Mouse (Mus musculus): ENCODE data around the gene Vmn2r75. TPM values are rescaled to one million over a fixed set of nuclear protein-coding genes. Genes with fewer than 3 reads are reported as not detected.
"Not testable (repeated sequence)": the region's sequence is repeated elsewhere in the genome, so short reads cannot be mapped to it uniquely, and the experiment has no call there.

Gene Vmn2r75
- total RNA-seq (2014; fragmentation: Nextera tagmentation) = not detected in 2 replicates
- total RNA-seq (2017) = under 0.01 and 0.06 TPM in 2 replicates
- polyA plus RNA-seq (2012) = not detected in 2 replicates

- not testable (repeated sequence) for H3K4me1 ChIP-seq (ENCODE audit: insufficient read depth, low read depth, low read length)
Observed at GRCm38 (mm10) chr7:86171678-86172077, at the start of gene Vmn2r75. Gene Vmn2r75 (minus strand): TSS chr7:86171778.

GRCm38 (mm10) chr7:86211345-86211744, 39.8 kb upstream of the Vmn2r75 start:
- H3K4me1 ChIP-seq (ENCODE audit: insufficient read depth, low read depth, low read length) = no peaks in the 10 kb centered on the region
- ATAC-seq (ENCODE audit: extremely low read depth, insufficient number of reproducible peaks, low FRiP score, poor library complexity, severe bottlenecking) (no peak), DNase-seq (ENCODE audit: low spot score) (no peak)
- H3K36me3 ChIP-seq (replicated peaks) = no peaks in the 10 kb centered on the region
- H3K9me3 ChIP-seq (replicated peaks) = peaks cover 5% of the 10 kb centered on the region
- no peak overlapping the region for H3K4me3 ChIP-seq (ENCODE audit: low read depth, low read length)
- TF ChIP-seq GATA2 (IDR thresholded peaks at IDR 0.05; ENCODE audit: borderline replicate concordance, low read depth, low read length) (no peak), CTCF (IDR thresholded peaks at IDR 0.05; ENCODE audit: low read depth, low read length) (no peak; the same call in 1 of the 2 replicates), TAL1 (conservative IDR thresholded peaks at IDR 0.05; ENCODE audit: low read depth, low read length) (no peak), POLR2AphosphoS5 (IDR thresholded peaks at IDR 0.05; ENCODE audit: insufficient replicate concordance, low read depth, low read length) (no peak), GATA1 (IDR thresholded peaks at IDR 0.05; ENCODE audit: borderline replicate concordance, low read length) (no peak)
- no peaks in the 10 kb centered on the region for H3K27me3 ChIP-seq (ENCODE audit: insufficient read depth, low read length)

More at GRCm38 (mm10) chr7:86171678-86172077, at the start of gene Vmn2r75:
- ATAC-seq (ENCODE audit: extremely low read depth, insufficient number of reproducible peaks, low FRiP score, poor library complexity, severe bottlenecking); H3K9me3 ChIP-seq (replicated peaks); H3K27me3 ChIP-seq (ENCODE audit: insufficient read depth, low read length); H3K36me3 ChIP-seq (replicated peaks); H3K4me3 ChIP-seq (ENCODE audit: low read depth, low read length); DNase-seq (ENCODE audit: low spot score): not testable (repeated sequence)

Other genes with a start within 250 kb of the Vmn2r75 start
- gene Vmn2r74, start 210.1 kb downstream of the Vmn2r75 start, total RNA-seq (2014; fragmentation: Nextera tagmentation) = not detected in 2 replicates
- gene Vmn2r74, start 210.1 kb downstream of the Vmn2r75 start, total RNA-seq (2017) = 0.06 and 0.11 TPM in 2 replicates
- gene Vmn2r74, start 210.1 kb downstream of the Vmn2r75 start, polyA plus RNA-seq (2012) = not detected in 2 replicates
- not detected in 2 replicates for gene Vmn2r76, start 74.5 kb upstream of the Vmn2r75 start, total RNA-seq (2014; fragmentation: Nextera tagmentation)
- 0.05 and 0.06 TPM in 2 replicates for gene Vmn2r76, start 74.5 kb upstream of the Vmn2r75 start, total RNA-seq (2017)
- gene Vmn2r76, start 74.5 kb upstream of the Vmn2r75 start, polyA plus RNA-seq (2012) = not detected in 2 replicates
- gene Olfr310, start 105.4 kb upstream of the Vmn2r75 start, total RNA-seq (2014; fragmentation: Nextera tagmentation) = not detected in 2 replicates
- gene Olfr310, start 105.4 kb upstream of the Vmn2r75 start, total RNA-seq (2017) = 0.27 TPM in 1 of 2 replicates, not detected in the other
- not detected in 2 replicates for gene Olfr310, start 105.4 kb upstream of the Vmn2r75 start, polyA plus RNA-seq (2012)
- not detected in 2 replicates for gene Olfr309, start 141.9 kb upstream of the Vmn2r75 start, total RNA-seq (2014; fragmentation: Nextera tagmentation)
- 0.11 TPM in 1 of 2 replicates, not detected in the other for gene Olfr309, start 141.9 kb upstream of the Vmn2r75 start, total RNA-seq (2017)
- not detected in 2 replicates for gene Olfr309, start 141.9 kb upstream of the Vmn2r75 start, polyA plus RNA-seq (2012)
- not detected in 2 replicates for gene Olfr308, start 153.9 kb upstream of the Vmn2r75 start, total RNA-seq (2014; fragmentation: Nextera tagmentation)
- gene Olfr308, start 153.9 kb upstream of the Vmn2r75 start, total RNA-seq (2017) = 0.11 TPM in 1 of 2 replicates, not detected in the other
- gene Olfr308, start 153.9 kb upstream of the Vmn2r75 start, polyA plus RNA-seq (2012) = not detected in 2 replicates
- gene Olfr307, start 165.8 kb upstream of the Vmn2r75 start, total RNA-seq (2014; fragmentation: Nextera tagmentation) = not detected in 2 replicates
- 0.11 and 0.35 TPM in 2 replicates for gene Olfr307, start 165.8 kb upstream of the Vmn2r75 start, total RNA-seq (2017)
- not detected in 2 replicates for gene Olfr307, start 165.8 kb upstream of the Vmn2r75 start, polyA plus RNA-seq (2012)
- gene Olfr305, start 195.2 kb upstream of the Vmn2r75 start, total RNA-seq (2014; fragmentation: Nextera tagmentation) = not detected in 2 replicates
- 0.12 and 0.22 TPM in 2 replicates for gene Olfr305, start 195.2 kb upstream of the Vmn2r75 start, total RNA-seq (2017)
- gene Olfr305, start 195.2 kb upstream of the Vmn2r75 start, polyA plus RNA-seq (2012) = not detected in 2 replicates
- not detected in 2 replicates for gene Olfr304, start 214.9 kb upstream of the Vmn2r75 start, total RNA-seq (2014; fragmentation: Nextera tagmentation)
- gene Olfr304, start 214.9 kb upstream of the Vmn2r75 start, total RNA-seq (2017) = 0.16 TPM in 1 of 2 replicates, not detected in the other
- not detected in 2 replicates for gene Olfr304, start 214.9 kb upstream of the Vmn2r75 start, polyA plus RNA-seq (2012)
- not detected in 2 replicates for gene Olfr303, start 226.0 kb upstream of the Vmn2r75 start, total RNA-seq (2014; fragmentation: Nextera tagmentation)
- gene Olfr303, start 226.0 kb upstream of the Vmn2r75 start, total RNA-seq (2017) = 0.23 TPM in 1 of 2 replicates, not detected in the other
- not detected in 2 replicates for gene Olfr303, start 226.0 kb upstream of the Vmn2r75 start, polyA plus RNA-seq (2012)
- not detected in 2 replicates for gene Olfr301, start 232.1 kb upstream of the Vmn2r75 start, total RNA-seq (2014; fragmentation: Nextera tagmentation)
- gene Olfr301, start 232.1 kb upstream of the Vmn2r75 start, total RNA-seq (2017) = 0.12 TPM in 1 of 2 replicates, not detected in the other
- gene Olfr301, start 232.1 kb upstream of the Vmn2r75 start, polyA plus RNA-seq (2012) = not detected in 2 replicates